Mouse (Mus musculus) mouse embryonic stem cell (cell line): ENCODE measurements at regions not wholly inside any gene's neighbourhood (a gene's known extent, or its start where the extent isn't known, plus 50 kb on each side); places are given as distances from the start of the nearest gene placed in this dataset.

ENCODE experiments used
- in situ Hi-C, 2 experiments: fragments of 300-500 bp; cut with MboI; formaldehyde crosslinking; loops; 1 replicate in 1 of 2; 3 replicates in 1 of 2; pipeline ENCODE4 v1.14.3; 2019 to 2020; ENCODE audit warnings: low sequenced_read_pairs in 2 of 2, low pct_unique_long_range_greater_than_20kb in 1 of 2, mixed read lengths in 1 of 2; ENCODE audit not compliant: unreplicated experiment in 1 of 2

DNA sequence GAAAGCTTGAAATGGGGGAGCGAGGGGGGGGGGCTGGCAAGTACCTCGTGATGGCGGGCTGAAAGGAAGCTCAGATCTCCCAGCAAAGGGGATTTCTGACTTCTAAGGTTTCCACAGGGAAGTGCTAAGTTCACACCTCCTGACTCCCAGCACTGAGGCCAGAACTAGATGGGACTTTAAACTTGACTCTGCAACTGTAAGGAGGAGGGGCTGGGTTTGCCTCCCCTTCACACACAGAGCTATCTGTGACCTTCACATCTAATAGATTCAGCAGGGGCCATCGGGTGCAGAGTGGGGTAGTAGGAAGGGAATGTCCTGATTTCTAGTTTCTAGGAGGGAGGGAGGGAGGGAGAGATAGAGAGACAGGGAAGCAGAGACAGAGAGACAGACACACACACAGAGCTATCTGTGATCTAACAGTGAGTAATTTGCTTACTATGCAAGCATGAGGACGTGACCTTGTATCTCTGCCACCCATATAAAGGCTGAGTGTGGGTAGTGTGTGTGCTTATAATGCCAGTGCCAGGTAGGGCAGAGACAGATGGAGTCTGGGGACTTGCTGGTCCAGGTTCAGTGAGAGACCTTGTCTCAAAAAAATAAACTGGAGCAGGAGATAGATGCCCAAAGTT lies 125.2 kb upstream of the Shb start:
- in situ Hi-C loops, result loop anchor here in 1 of 2 experiments (10.0 kb wide), 1 partner anchor 107 kb away; no protein-coding TSS in a partner anchor

GRCm38 (mm10) chr4:45655780-45656179 lies 123.5 kb upstream of the Shb start:
- in situ Hi-C loops, result loop anchor here in 1 of 2 experiments (10.0 kb wide), 1 partner anchor 109 kb away; no protein-coding TSS in a partner anchor

- in situ Hi-C loops, result loop anchor here in 1 of 2 experiments (10.0 kb wide), 1 partner anchor 110 kb away; no protein-coding TSS in a partner anchor
These were observed 122.5 kb upstream of the Shb start for GRCm38 (mm10) chr4:45654804-45655155.

- in situ Hi-C loops, result loop anchor here in 1 of 2 experiments (10.0 kb wide), 1 partner anchor 111 kb away; no protein-coding TSS in a partner anchor
These were observed 121.9 kb upstream of the Shb start for GRCm38 (mm10) chr4:45654019-45654803.

- in situ Hi-C loops, result no loop called here
These were observed 116.8 kb upstream of the Shb start for GRCm38 (mm10) chr4:45648884-45649577.

DNA sequence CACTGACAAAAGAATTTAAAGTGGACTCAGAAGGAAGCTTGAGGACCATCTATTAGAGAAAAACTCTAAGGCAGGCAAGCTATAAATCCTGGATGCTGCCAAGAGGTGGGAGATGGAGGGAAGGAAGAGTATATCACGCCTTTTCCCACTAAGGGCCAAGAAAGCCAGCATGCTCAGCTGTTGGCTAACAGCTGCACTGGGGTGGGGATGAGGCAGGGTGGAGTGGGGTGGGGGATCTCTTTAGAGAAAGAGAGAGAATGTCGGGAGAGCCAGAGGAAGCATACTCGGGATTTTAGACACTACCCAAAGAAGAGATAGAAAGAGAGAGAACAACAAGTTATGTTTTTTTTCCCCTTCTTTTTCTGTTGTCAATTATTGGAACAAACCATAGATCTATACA lies 115.2 kb upstream of the Shb start:
- in situ Hi-C loops, result no loop called here

- in situ Hi-C loops, result no loop called here
These were observed 110.3 kb upstream of the Shb start for GRCm38 (mm10) chr4:45642604-45643003.

DNA sequence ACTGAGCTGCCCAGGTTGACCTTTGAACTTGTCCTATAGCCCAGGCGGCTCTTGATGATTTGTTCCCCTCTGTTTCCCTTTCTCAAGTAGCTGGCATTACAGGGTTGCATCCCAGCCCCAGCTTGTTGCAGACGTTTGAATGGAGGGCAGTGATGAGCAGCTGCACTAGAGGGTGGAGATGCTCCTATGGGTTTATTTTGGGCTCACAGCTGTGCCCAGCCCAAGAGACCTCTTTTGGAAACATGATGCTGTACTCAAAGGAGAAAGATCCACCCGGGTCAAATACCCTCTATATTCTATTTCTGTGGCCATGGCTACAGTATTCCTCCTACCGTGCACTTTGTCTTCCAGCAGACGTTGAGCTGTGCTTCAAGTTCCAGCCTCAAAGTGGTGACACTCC lies 109.0 kb upstream of the Shb start:
- in situ Hi-C loops, result no loop called here

DNA sequence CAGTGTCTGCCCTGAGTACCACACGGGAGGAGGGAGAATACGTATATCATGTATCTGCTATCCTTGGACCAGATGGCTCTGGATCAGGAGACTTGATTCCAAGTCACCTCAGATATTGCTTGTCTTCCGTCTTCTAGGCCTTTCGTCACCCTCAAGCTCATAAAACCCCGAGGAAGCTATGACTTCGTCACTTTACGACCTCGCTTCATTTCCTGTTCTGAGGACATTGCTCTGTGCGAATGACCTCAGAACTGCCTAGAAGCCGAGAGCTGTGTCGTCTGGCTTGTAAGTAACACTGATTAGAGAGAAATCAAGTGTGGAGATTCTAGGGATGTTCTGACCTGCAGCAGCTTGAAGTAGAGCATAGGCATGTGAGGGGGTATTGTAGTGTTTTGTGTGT lies 108.4 kb upstream of the Shb start:
- in situ Hi-C loops, result no loop called here

DNA sequence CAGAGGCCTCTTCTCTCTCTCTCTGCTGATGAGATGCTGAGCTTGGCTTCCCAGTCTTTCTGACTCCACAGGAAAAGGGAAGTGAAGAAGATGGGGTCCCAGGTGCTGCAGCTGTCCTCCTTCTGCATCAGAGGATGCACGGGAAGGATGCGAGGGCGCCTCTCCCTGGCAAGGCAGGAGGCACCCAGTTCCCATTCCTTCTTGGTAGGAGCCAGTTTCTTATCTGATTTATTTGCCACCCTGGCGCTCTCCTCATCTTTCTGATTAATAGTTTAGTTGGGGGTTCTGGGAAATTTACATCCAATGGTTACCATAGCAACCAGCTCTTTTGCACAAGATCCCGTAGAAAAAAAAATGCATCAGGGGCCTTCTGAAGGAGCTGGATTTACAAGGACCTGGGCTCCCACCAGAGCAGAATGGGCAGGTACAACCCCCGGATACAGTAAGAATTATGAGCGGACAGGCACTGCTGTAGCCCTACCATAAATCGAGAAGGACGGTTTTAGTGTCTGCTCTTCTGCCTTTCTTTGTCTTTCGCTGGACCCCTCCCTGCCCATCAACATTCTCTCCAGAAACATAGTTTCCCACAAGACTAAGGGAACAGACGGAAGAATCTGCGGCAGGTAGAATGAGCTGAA lies 107.2 kb upstream of the Shb start:
- in situ Hi-C loops, result no loop called here

GRCm38 (mm10) chr4:45638411-45638810 lies 106.1 kb upstream of the Shb start:
- in situ Hi-C loops, result no loop called here

- in situ Hi-C loops, result no loop called here
These were observed 99.2 kb upstream of the Shb start for GRCm38 (mm10) chr4:45631276-45632045.

GRCm38 (mm10) chr4:45625633-45626032 lies 93.4 kb upstream of the Shb start:
- in situ Hi-C loops, result no loop called here

GRCm38 (mm10) chr4:45622017-45622416 lies 89.7 kb upstream of the Shb start:
- in situ Hi-C loops, result no loop called here

GRCm38 (mm10) chr4:45617126-45617525 lies 84.9 kb upstream of the Shb start:
- in situ Hi-C loops, result loop anchor here in 1 of 2 experiments (10.0 kb wide), 1 partner anchor 202 kb away; no protein-coding TSS in a partner anchor

DNA sequence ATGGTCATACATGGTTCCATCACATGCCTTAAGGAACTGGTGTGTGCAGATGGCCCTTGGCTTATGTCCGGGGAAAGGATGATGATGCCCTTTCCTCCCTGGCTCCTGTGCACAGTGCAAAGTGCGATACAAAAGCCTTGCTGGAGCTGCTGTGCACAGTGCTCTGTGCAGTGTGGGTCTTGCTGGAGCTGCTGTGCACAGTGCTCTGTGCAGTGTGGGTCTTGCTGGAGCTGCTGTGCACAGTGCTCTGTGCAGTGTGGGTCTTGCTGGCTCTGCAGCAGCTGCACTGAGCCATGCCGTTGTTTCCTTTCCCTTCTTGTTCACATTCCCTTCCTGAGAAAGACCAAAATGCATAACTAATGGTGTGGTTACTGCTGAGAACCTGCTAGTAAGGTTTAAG lies 81.2 kb upstream of the Shb start:
- in situ Hi-C loops, result loop anchor here (5.0 to 10.0 kb wide), 2 partner anchors 196 to 199 kb away; no protein-coding TSS in a partner anchor

- in situ Hi-C loops, result loop anchor here (5.0 to 10.0 kb wide), 2 partner anchors 195 to 197 kb away; no protein-coding TSS in a partner anchor
These were observed 79.9 kb upstream of the Shb start for GRCm38 (mm10) chr4:45612132-45612531.

GRCm38 (mm10) chr4:45610937-45611336 lies 78.7 kb upstream of the Shb start:
- in situ Hi-C loops, result loop anchor here (5.0 to 10.0 kb wide), 2 partner anchors 194 to 196 kb away; no protein-coding TSS in a partner anchor
